Mouse (Mus musculus) neural tube, embryonic 10.5 days (tissue): ENCODE results near the gene Gm32717.
"Not testable (repeated sequence)": the region's sequence is repeated elsewhere in the genome, so short reads cannot be mapped to it uniquely, and the experiment has no call there.

Experiments
- DNase-seq: peaks from one replicate; pipeline ENCODE4 v3.0.0-alpha.2; 2017; ENCODE audit warnings: low spot score; ENCODE audit errors: extremely low spot score

The Gm32717 gene

DNA sequence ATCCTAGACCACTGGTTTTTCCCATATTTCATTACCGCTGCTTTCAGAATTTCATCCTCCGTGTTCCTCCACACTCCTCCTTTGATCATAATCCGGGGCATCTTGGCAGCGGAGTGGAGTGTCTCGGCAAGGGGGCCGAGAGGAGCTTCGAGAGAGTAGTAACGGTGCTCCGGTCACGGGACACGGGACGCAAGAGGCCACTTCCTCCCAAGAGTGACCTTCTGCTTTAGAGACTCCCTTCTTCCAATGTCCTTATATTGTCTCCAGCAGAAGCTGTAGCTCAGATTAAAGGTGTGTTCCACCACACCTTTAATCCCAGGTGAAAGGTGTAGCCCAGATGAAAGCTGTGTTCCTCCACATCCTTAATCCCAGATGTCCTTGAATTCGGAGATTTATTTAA, at the start of gene Gm32717:
Gm32717 (minus strand) TSS at position 101 of the 400 bp plus-strand sequence.
- not testable (repeated sequence) for DNase-seq

GRCm38 (mm10) chr10:118283016-118283415, 42.4 kb upstream of the Gm32717 start:
- not testable (repeated sequence) for DNase-seq

DNA sequence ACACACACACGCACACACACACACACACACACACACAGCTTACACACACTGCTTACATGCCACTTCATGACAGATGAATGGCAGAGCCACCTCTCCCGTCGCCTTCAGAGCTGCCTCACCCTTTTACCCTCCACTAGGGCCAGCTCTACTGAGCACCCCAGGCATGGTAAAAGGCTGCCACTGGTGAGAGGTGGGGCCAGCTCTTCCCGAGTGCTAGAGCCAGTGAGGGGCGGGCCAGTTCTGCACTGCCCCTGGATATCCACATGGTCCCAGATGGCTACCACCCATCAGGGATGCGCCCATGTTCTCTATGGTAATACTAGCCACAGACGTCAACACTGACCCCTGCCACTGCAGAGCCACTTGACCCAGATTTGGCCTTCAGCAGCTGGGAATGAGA, 42.0 kb upstream of the Gm32717 start:
- DNase-seq = not testable (repeated sequence)

DNA sequence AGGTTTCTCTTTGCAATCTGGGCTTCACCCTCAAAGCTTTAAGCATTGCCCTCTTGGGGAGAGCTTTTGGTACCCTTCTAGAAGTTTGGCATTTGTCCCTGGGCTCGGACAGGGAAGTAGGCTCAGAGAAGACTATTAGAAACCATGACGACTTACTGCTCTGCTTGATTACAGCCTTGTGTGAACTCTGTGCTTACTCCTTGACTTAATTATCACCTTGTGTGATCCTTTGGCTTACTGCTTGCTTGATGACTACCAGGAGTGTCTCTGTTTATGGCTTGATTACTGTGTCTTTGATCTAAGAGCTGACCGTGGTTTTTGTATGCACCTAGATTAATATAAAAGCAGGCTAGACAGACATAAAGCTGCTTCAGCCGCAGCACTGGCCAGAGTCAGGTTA, 37.5 kb upstream of the Gm32717 start:
- not testable (repeated sequence) for DNase-seq

DNA sequence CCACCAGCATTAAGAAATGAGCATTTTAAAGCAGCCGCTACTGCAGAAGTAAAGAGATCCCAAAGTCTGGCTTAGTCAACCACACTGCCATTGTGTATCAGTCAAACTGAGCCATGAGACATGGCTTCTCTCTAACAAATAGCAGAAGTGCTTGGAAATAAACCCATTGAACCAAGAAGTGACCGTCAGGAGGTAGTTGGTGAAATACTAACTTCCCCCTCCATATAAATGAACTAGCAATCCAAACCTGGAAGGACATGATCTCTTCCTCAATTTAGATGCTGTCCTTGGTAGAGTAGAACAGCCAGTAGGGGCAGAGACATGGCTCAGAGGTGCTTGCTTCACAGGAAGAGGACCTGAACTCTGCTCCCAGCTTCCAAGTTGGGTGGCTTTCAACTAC, 30.8 kb upstream of the Gm32717 start:
- DNase-seq = not testable (repeated sequence)

- DNase-seq = not testable (repeated sequence)
These were observed 28.2 kb upstream of the Gm32717 start for GRCm38 (mm10) chr10:118268812-118269211.

GRCm38 (mm10) chr10:118258388-118258787, 17.8 kb upstream of the Gm32717 start, which contains the start of gene Gm32802:
Gene Gm32802 (plus strand): TSS chr10:118258688.
- DNase-seq = not testable (repeated sequence)

- peak; percentile 77 for DNase-seq
These were observed 10.3 kb upstream of the Gm32717 start for GRCm38 (mm10) chr10:118250852-118251295.

GRCm38 (mm10) chr10:118249006-118249595, 8.5 kb upstream of the Gm32717 start:
- not testable (repeated sequence) for DNase-seq

GRCm38 (mm10) chr10:118232607-118233006, 8.0 kb downstream of the Gm32717 start:
- not testable (repeated sequence) for DNase-seq

DNA sequence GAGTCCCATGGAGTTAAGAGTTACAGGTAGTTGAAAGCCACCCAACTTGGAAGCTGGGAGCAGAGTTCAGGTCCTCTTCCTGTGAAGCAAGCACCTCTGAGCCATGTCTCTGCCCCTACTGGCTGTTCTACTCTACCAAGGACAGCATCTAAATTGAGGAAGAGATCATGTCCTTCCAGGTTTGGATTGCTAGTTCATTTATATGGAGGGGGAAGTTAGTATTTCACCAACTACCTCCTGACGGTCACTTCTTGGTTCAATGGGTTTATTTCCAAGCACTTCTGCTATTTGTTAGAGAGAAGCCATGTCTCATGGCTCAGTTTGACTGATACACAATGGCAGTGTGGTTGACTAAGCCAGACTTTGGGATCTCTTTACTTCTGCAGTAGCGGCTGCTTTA, 13.0 kb downstream of the Gm32717 start:
- DNase-seq = not testable (repeated sequence)

DNA sequence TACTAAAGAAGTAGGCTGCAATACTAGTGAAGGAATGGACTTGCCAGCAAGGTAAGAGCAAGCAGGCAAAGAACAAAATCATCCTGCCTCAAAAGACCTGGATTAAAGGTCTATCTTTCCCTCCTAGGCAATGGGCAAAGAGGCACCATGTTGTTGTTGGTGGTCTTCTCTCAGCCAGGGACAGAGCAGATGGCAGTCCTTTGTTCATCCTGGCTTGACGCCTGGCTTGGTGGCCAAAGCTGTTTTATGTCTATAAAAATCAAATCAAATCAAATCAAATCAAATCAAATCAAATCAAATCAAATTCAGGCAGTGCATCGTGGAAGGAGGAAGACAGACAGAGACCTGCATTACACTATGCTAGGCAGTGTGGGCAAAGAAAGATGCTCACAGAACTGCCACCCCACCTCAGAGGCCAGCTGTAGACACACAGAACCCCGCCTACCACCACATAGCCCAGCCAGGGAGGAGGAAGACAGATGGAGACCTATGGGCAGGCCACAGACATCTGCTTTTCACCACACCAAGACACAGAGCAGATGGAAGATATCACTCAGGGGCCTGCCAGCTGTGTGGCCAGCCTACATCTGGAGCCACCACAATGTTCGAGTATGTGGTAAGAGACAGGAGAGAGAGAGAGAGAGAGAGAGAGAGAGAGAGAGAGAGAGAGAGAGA, 24.7 kb downstream of the Gm32717 start:
- not testable (repeated sequence) for DNase-seq

- DNase-seq = no peak
These were observed 35.9 kb downstream of the Gm32717 start, which contains the start of gene Il22 for GRCm38 (mm10) chr10:118204642-118205041. Gene Il22 (plus strand): TSS chr10:118204942.

DNA sequence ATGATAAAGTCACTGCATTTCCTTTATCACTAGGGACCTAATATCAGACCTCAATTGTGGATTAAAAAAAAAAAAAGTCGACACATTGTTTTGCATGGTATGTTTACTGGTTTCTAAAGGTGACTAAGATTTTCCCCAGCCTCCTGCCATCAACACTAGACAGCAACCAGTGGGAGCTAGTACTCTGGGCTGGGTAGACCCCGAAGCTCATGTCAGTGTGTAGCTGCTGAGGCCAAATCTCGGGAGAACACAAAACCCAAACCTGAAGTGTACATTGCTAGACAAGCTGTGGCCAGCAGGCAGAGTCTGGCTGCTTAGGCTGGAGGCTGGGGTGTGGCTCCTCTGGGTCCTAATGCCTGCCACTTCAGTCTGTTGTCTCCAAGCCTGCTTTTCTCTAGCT, 45.4 kb downstream of the Gm32717 start:
- DNase-seq = not testable (repeated sequence)
